Mouse (Mus musculus): ENCODE data around the gene Rab3gap2. TPM values are rescaled to one million over a fixed set of nuclear protein-coding genes. Genes with fewer than 3 reads are reported as not detected.

Gene Rab3gap2
- polyA plus RNA-seq (2014; fragmentation: Illumina TruSeq; extraction: RNeasy Lipid Tissue Mini Kit (QIAGEN cat#74804); ENCODE audit: low replicate concordance) = 21.1 TPM

DNA sequence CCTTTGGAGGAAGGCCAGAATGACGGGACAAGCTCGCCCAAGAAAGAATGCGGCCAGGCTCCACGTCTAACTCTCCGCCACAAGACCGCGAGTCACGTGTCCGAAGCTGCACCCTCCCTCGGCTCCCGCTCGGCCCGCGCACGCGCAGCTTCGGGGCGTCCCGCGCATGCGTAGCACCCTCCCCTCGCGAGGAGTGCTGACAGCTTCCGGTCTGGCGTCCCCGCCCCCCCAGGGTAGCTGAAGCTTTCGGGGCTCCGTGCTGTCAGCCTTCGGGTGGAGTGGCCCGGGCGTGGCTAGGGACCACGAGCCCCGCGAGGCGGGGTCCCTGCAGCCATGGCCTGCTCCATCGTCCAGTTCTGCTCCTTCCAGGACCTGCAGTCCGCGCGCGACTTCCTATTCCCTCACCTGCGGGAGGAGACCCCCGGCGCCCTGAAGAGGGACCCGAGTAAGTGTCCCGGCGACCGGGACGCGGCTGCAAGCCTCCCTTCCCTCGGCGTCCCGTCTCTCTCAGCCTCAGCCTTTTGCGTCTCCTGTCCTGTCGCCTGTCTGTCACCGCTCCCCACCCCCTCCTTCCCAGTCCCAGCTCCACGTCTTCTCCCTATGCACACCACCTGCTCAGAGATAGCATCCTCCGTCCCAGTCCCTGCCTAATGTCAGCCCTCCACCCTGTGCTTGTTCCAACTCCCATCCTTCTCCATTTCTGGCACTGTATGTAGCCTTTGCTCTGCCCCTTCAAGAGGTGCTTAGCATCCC is at the start of gene Rab3gap2:
TSS of gene Rab3gap2 (plus strand) at position 209 of the 753 bp plus-strand sequence.

DNA sequence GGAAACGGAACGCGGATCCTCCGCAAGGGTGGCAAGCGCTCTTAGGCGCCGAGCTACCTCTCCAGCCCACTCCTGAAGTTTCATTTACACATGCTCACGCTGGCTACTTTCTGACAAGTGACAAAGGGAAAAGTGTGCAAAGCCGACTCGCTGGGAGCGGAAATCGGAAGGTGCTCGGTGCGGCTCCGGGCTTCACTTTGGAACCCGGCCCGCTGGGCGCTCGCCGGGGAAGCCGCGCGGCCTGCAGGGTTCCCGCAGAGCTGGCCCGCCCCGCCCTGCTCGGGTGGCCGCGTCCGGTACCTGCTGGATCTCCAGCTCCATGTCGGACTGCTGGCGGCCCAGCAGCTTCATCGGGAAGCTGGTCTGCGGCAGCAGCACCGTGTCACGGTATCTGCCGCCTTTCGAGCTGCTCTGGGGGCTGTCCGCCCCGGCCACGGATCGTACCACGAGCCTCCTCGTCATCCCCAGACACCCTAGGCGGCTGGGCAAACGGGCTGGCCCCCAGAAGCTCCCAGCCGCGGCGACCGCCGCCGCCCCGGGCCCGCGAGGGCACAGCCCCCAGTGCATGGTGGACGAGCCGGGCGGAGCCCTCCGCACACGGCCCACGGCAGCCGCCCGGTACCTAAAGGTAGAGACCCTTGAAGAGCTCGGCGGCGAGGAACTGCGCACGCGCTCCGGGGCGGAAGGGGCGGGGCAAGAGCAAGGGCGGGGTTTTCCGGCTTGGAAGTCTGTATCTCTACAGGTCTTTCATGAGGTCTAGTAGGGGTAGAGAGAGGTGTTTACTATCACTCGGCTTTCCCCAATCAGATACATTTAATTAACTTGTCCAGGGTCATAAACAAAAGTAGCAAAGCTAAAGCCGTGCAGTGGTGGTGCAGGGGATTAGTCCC is 125.0 kb downstream of the Rab3gap2 start, which contains the start of gene Iars2:
TSS of gene Iars2 (minus strand) at position 676 of the 890 bp plus-strand sequence.

DNA sequence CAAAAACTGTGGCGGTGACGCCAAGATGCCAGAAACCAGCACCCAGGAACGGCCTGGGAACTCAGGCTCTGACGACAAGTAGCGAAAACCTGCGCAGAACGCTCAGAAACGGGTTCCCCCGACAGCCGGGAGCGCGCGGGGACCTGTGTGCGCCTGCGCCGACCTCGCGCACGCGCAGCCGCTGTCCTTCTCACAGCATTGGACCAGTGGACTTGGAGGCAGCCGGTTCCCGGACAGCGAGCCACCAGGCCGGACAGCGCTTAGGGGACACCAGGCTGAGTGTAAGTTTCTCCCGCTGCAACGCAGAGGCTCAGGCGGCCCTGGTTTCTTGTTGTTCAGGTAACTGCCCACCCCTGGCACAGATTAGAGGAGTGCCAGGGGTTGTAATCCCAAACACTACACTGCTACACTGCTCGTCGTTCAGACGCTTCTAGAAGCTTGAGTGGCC is 128.1 kb downstream of the Rab3gap2 start, which contains the start of gene Bpnt1:
TSS of gene Bpnt1 (plus strand) at position 167 of the 448 bp plus-strand sequence.

Other genes starting within 250 kb of the Rab3gap2 start
- gene Mark1, start 204.5 kb upstream of the Rab3gap2 start, polyA plus RNA-seq (2014; fragmentation: Illumina TruSeq; extraction: RNeasy Lipid Tissue Mini Kit (QIAGEN cat#74804); ENCODE audit: low replicate concordance) = 4.3 TPM
- gene Iars2, start 125.3 kb downstream of the Rab3gap2 start, polyA plus RNA-seq (2014; fragmentation: Illumina TruSeq; extraction: RNeasy Lipid Tissue Mini Kit (QIAGEN cat#74804); ENCODE audit: low replicate concordance) = 13.6 TPM
- gene Bpnt1, start 128.0 kb downstream of the Rab3gap2 start, polyA plus RNA-seq (2014; fragmentation: Illumina TruSeq; extraction: RNeasy Lipid Tissue Mini Kit (QIAGEN cat#74804); ENCODE audit: low replicate concordance) = 1,107 TPM
- gene Eprs, start 158.9 kb downstream of the Rab3gap2 start, polyA plus RNA-seq (2014; fragmentation: Illumina TruSeq; extraction: RNeasy Lipid Tissue Mini Kit (QIAGEN cat#74804); ENCODE audit: low replicate concordance) = 28.6 TPM

Measured in small intestine, adult 10 weeks (tissue).